Mouse (Mus musculus): Measurements from ENCODE around the gene Gna15. TPM values are rescaled to one million over a fixed set of nuclear protein-coding genes. Genes with fewer than 3 reads are reported as not detected.

Gene Gna15
- polyA plus RNA-seq, 1 experiment from 2014 or later: 0.77 TPM

Small RNAs within 50 kb of the gene (microRNA-seq; reads per million reads assigned to microRNA genes)
- not detected for gene Gm25595 (ENCODE audit: borderline number of aligned reads)

Other genes starting within 250 kb of the Gna15 start
- 2.5 and 3.3 TPM in 2 replicates for gene Tjp3, start 232.6 kb downstream of the Gna15 start, polyA plus RNA-seq (2014; fragmentation: Nextera tagmentation; extraction: Ambion mirVana)
- gene Pip5k1c, start 231.3 kb downstream of the Gna15 start, polyA plus RNA-seq (2014; fragmentation: Nextera tagmentation; extraction: Ambion mirVana): 41.5 and 46.6 TPM in 2 replicates
- gene Cactin, start 203.1 kb downstream of the Gna15 start, polyA plus RNA-seq (2014; fragmentation: Nextera tagmentation; extraction: Ambion mirVana): 30.1 and 30.5 TPM in 2 replicates
- gene Tbxa2r, start 195.5 kb downstream of the Gna15 start, polyA plus RNA-seq (2014; fragmentation: Nextera tagmentation; extraction: Ambion mirVana): 1.4 and 2.1 TPM in 2 replicates
- gene Gipc3, start 181.0 kb downstream of the Gna15 start, polyA plus RNA-seq (2014; fragmentation: Nextera tagmentation; extraction: Ambion mirVana): not detected in 2 replicates
- gene Hmg20b, start 173.7 kb downstream of the Gna15 start, polyA plus RNA-seq (2014; fragmentation: Nextera tagmentation; extraction: Ambion mirVana): 97.9 and 103 TPM in 2 replicates
- gene Mfsd12, start 166.7 kb downstream of the Gna15 start, polyA plus RNA-seq (2014; fragmentation: Nextera tagmentation; extraction: Ambion mirVana): 3.4 and 4.0 TPM in 2 replicates
- gene 4930404N11Rik, start 158.4 kb downstream of the Gna15 start, polyA plus RNA-seq (2014; fragmentation: Nextera tagmentation; extraction: Ambion mirVana): not detected in 2 replicates
- 92.1 and 95.0 TPM in 2 replicates for gene Fzr1, start 145.7 kb downstream of the Gna15 start, polyA plus RNA-seq (2014; fragmentation: Nextera tagmentation; extraction: Ambion mirVana)
- gene Dohh, start 139.8 kb downstream of the Gna15 start, polyA plus RNA-seq (2014; fragmentation: Nextera tagmentation; extraction: Ambion mirVana): 45.0 and 52.5 TPM in 2 replicates
- 2.5 and 4.1 TPM in 2 replicates for gene Gm48551, start 139.8 kb downstream of the Gna15 start, polyA plus RNA-seq (2014; fragmentation: Nextera tagmentation; extraction: Ambion mirVana)
- gene Gm48552, start 135.2 kb downstream of the Gna15 start, polyA plus RNA-seq (2014; fragmentation: Nextera tagmentation; extraction: Ambion mirVana): 0.63 TPM in 1 of 2 replicates, not detected in the other
- gene Smim24, start 131.2 kb downstream of the Gna15 start, polyA plus RNA-seq (2014; fragmentation: Nextera tagmentation; extraction: Ambion mirVana): 3.4 and 4.1 TPM in 2 replicates
- gene Nfic, start 68.6 kb downstream of the Gna15 start, polyA plus RNA-seq (2014; fragmentation: Nextera tagmentation; extraction: Ambion mirVana): 13.1 and 16.1 TPM in 2 replicates
- 2.5 and 2.7 TPM in 2 replicates for gene Celf5, start 41.5 kb downstream of the Gna15 start, polyA plus RNA-seq (2014; fragmentation: Nextera tagmentation; extraction: Ambion mirVana)
- gene Ncln, start 27.8 kb downstream of the Gna15 start, polyA plus RNA-seq (2014; fragmentation: Nextera tagmentation; extraction: Ambion mirVana): 31.9 and 44.2 TPM in 2 replicates
- 0.20 and 0.31 TPM in 2 replicates for gene S1pr4, start 24.1 kb downstream of the Gna15 start, polyA plus RNA-seq (2014; fragmentation: Nextera tagmentation; extraction: Ambion mirVana)
- gene Gna11, start 21.0 kb upstream of the Gna15 start, polyA plus RNA-seq (2014; fragmentation: Nextera tagmentation; extraction: Ambion mirVana): 62.0 and 68.6 TPM in 2 replicates
- gene Aes, start 35.3 kb upstream of the Gna15 start, polyA plus RNA-seq (2014; fragmentation: Nextera tagmentation; extraction: Ambion mirVana): 303 and 321 TPM in 2 replicates
- 14.1 and 15.3 TPM in 2 replicates for gene Tle2, start 50.3 kb upstream of the Gna15 start, polyA plus RNA-seq (2014; fragmentation: Nextera tagmentation; extraction: Ambion mirVana)
- 7.1 and 10.7 TPM in 2 replicates for gene Tle6, start 76.8 kb upstream of the Gna15 start, polyA plus RNA-seq (2014; fragmentation: Nextera tagmentation; extraction: Ambion mirVana)
- gene BC025920, start 82.0 kb upstream of the Gna15 start, polyA plus RNA-seq (2014; fragmentation: Nextera tagmentation; extraction: Ambion mirVana): 0.52 and 0.70 TPM in 2 replicates
- 37.8 and 39.8 TPM in 2 replicates for gene Sirt6, start 103.6 kb upstream of the Gna15 start, polyA plus RNA-seq (2014; fragmentation: Nextera tagmentation; extraction: Ambion mirVana)
- gene Ankrd24, start 104.3 kb upstream of the Gna15 start, polyA plus RNA-seq (2014; fragmentation: Nextera tagmentation; extraction: Ambion mirVana): 3.2 and 4.1 TPM in 2 replicates
- 5.1 and 5.2 TPM in 2 replicates for gene Gm10778, start 124.8 kb upstream of the Gna15 start, polyA plus RNA-seq (2014; fragmentation: Nextera tagmentation; extraction: Ambion mirVana)
- gene Zfp433, start 180.6 kb upstream of the Gna15 start, polyA plus RNA-seq (2014; fragmentation: Nextera tagmentation; extraction: Ambion mirVana): 18.2 and 19.4 TPM in 2 replicates
- 16.8 and 17.8 TPM in 2 replicates for gene Gm3055, start 246.9 kb upstream of the Gna15 start, polyA plus RNA-seq (2014; fragmentation: Nextera tagmentation; extraction: Ambion mirVana)